Mouse (Mus musculus) hindbrain, embryonic 10.5 days (tissue): ENCODE measurements around the gene Kars. TPM values are rescaled to one million over a fixed set of nuclear protein-coding genes. Genes with fewer than 3 reads are reported as not detected.

Source experiments
- DNase-seq: peaks from one replicate; pipeline ENCODE4 v3.0.0-alpha.2; 2017; ENCODE audit warnings: low spot score
- H3K27ac ChIP-seq: fragments of 300-500 bp; sonication (generic); 2 replicates; pipeline ENCODE4 v1.5.1; 2016; ENCODE audit warnings: mild to moderate bottlenecking, moderate library complexity
- H3K27me3 ChIP-seq: fragments of 300-500 bp; sonication (generic); 2 replicates; pipeline ENCODE4 v1.6.1; 2016; ENCODE audit warnings: mild to moderate bottlenecking; ENCODE audit not compliant: poor library complexity, insufficient read depth, severe bottlenecking
- H3K36me3 ChIP-seq: fragments of 300-500 bp; sonication (generic); 2 replicates; pipeline ENCODE4 v1.6.1; 2016; ENCODE audit warnings: mild to moderate bottlenecking, moderate library complexity
- H3K4me1 ChIP-seq: fragments of 300-500 bp; sonication (generic); replicated peaks from 2 replicates; pipeline ENCODE4 v1.6.1; 2016; ENCODE audit warnings: mild to moderate bottlenecking
- H3K4me3 ChIP-seq: fragments of 300-500 bp; sonication (generic); 2 replicates; pipeline ENCODE4 v1.5.1; 2016; ENCODE audit warnings: mild to moderate bottlenecking, moderate library complexity
- H3K9me3 ChIP-seq: fragments of 300-500 bp; sonication (generic); 2 replicates; pipeline ENCODE4 v1.6.1; 2016; ENCODE audit warnings: mild to moderate bottlenecking, moderate library complexity
- WGBS: fragments of 180-500 bp; shearing (Covaris S2); methylation state at CpG from one replicate; pipeline ENCODE4 v1.1.7; 2016; 5-methylcytosine and 5-hydroxymethylcytosine counted together
- polyA plus RNA-seq: library from polyadenylated mRNA; unstranded; fragments of >200 nt; fragmentation: Nextera tagmentation; extraction: Ambion mirVana; gene quantifications from 2 replicates; pipeline ENCODE4 v1.2.1, GENCODE M21; 2016

Gene Kars
- polyA plus RNA-seq, 1 experiment from 2014 or later = 216 TPM

GRCm38 (mm10) chr8:111974138-111974537, 37.0 kb downstream of the Kars start:
- Histone ChIP-seq H3K27ac (no peak overlapping the region), H3K27me3 (no peaks in the 10 kb centered on the region), H3K9me3 (peaks cover 12% of the 10 kb centered on the region), H3K36me3 (peaks cover 86% of the 10 kb centered on the region), H3K4me1 (no peaks in the 10 kb centered on the region), H3K4me3 (no peak overlapping the region)
- WGBS = 96% methylated on average over 12 of the region's 12 CpGs
- no peak for DNase-seq

- Histone ChIP-seq H3K9me3 (peaks cover 8% of the 10 kb centered on the region), H3K27ac (no peak overlapping the region), H3K27me3 (no peaks in the 10 kb centered on the region), H3K4me1 (no peaks in the 10 kb centered on the region), H3K4me3 (no peak overlapping the region), H3K36me3 (peaks cover 64% of the 10 kb centered on the region)
- 39% methylated on average over 5 of the region's 5 CpGs for WGBS
- DNase-seq = no peak
These were observed 42.1 kb downstream of the Kars start for GRCm38 (mm10) chr8:111968991-111969390.

GRCm38 (mm10) chr8:111968541-111968940, 42.6 kb downstream of the Kars start:
- Histone ChIP-seq H3K36me3 (peaks cover 60% of the 10 kb centered on the region), H3K4me3 (no peak overlapping the region), H3K9me3 (peaks cover 3% of the 10 kb centered on the region), H3K27me3 (no peaks in the 10 kb centered on the region), H3K4me1 (peaks cover 4% of the 10 kb centered on the region), H3K27ac (no peak overlapping the region)
- WGBS = 87% methylated on average over 10 of the region's 10 CpGs
- DNase-seq = no peak

- 81% methylated on average over 5 of the region's 5 CpGs for WGBS
- no peaks in the 10 kb centered on the region for H3K27me3 ChIP-seq
- H3K36me3 ChIP-seq = peaks cover 50% of the 10 kb centered on the region
- no peak overlapping the region for H3K4me3 ChIP-seq
- no peak overlapping the region for H3K27ac ChIP-seq
- peaks cover 12% of the 10 kb centered on the region for H3K4me1 ChIP-seq
- no peaks in the 10 kb centered on the region for H3K9me3 ChIP-seq
- no peak for DNase-seq
These were observed 43.8 kb downstream of the Kars start for GRCm38 (mm10) chr8:111967246-111967870.

- Histone ChIP-seq H3K4me3 (no peak overlapping the region), H3K27ac (no peak overlapping the region), H3K27me3 (no peaks in the 10 kb centered on the region), H3K9me3 (no peaks in the 10 kb centered on the region), H3K36me3 (peaks cover 41% of the 10 kb centered on the region), H3K4me1 (peaks cover 12% of the 10 kb centered on the region)
- no peak for DNase-seq
- 86% methylated on average over 7 of the region's 7 CpGs for WGBS
These were observed 46.1 kb downstream of the Kars start for GRCm38 (mm10) chr8:111964849-111965561.

- peaks cover 12% of the 10 kb centered on the region for H3K4me1 ChIP-seq
- WGBS = 55% methylated on average over 5 of the region's 5 CpGs
- H3K27ac ChIP-seq = no peak overlapping the region
- H3K9me3 ChIP-seq = no peaks in the 10 kb centered on the region
- DNase-seq = no peak
- H3K4me3 ChIP-seq = no peak overlapping the region
- H3K27me3 ChIP-seq = no peaks in the 10 kb centered on the region
- H3K36me3 ChIP-seq = peaks cover 45% of the 10 kb centered on the region
These were observed 46.8 kb downstream of the Kars start for GRCm38 (mm10) chr8:111964351-111964750.

GRCm38 (mm10) chr8:111963546-111963945, 47.6 kb downstream of the Kars start:
- DNase-seq = no peak
- peaks cover 12% of the 10 kb centered on the region for H3K4me1 ChIP-seq
- no peaks in the 10 kb centered on the region for H3K27me3 ChIP-seq

GRCm38 (mm10) chr8:111963091-111963490, 48.0 kb downstream of the Kars start:
- Histone ChIP-seq H3K27me3 (no peaks in the 10 kb centered on the region), H3K27ac (no peak overlapping the region; the same call in 1 of the 2 replicates), H3K4me1 (peaks cover 12% of the 10 kb centered on the region), H3K4me3 (no peak overlapping the region), H3K9me3 (no peaks in the 10 kb centered on the region), H3K36me3 (peaks cover 45% of the 10 kb centered on the region)
- DNase-seq = no peak
- WGBS = 67% methylated on average over 10 of the region's 10 CpGs

More at GRCm38 (mm10) chr8:111963546-111963945, 47.6 kb downstream of the Kars start:
- H3K36me3 ChIP-seq = peaks cover 45% of the 10 kb centered on the region
- no peak overlapping the region; the same call in 1 of the 2 replicates for H3K27ac ChIP-seq
- no peak overlapping the region for H3K4me3 ChIP-seq
- H3K9me3 ChIP-seq = no peaks in the 10 kb centered on the region
- WGBS = 77% methylated on average over 4 of the region's 4 CpGs

GRCm38 (mm10) chr8:111962589-111962988, 48.5 kb downstream of the Kars start:
- no peaks in the 10 kb centered on the region for H3K27me3 ChIP-seq
- peaks cover 45% of the 10 kb centered on the region for H3K36me3 ChIP-seq
- H3K9me3 ChIP-seq = no peaks in the 10 kb centered on the region
- H3K4me3 ChIP-seq = no peak overlapping the region
- no peak for DNase-seq
- peaks cover 12% of the 10 kb centered on the region for H3K4me1 ChIP-seq
- H3K27ac ChIP-seq = no peak overlapping the region
- WGBS = 88% methylated on average over 1 of the region's 1 CpGs

GRCm38 (mm10) chr8:111961330-111961729, 49.8 kb downstream of the Kars start:
- WGBS = 71% methylated on average over 3 of the region's 3 CpGs
- H3K9me3 ChIP-seq = no peaks in the 10 kb centered on the region
- no peak for DNase-seq
- no peaks in the 10 kb centered on the region for H3K27me3 ChIP-seq
- H3K4me1 ChIP-seq = peaks cover 12% of the 10 kb centered on the region
- peaks cover 45% of the 10 kb centered on the region for H3K36me3 ChIP-seq
- H3K4me3 ChIP-seq = no peak overlapping the region
- no peak overlapping the region for H3K27ac ChIP-seq

- H3K36me3 ChIP-seq = peaks cover 51% of the 10 kb centered on the region
- no peaks in the 10 kb centered on the region for H3K9me3 ChIP-seq
- H3K4me3 ChIP-seq = no peak overlapping the region
- WGBS = 72% methylated on average over 15 of the region's 15 CpGs
- no peaks in the 10 kb centered on the region for H3K27me3 ChIP-seq
- DNase-seq = no peak
- no peak overlapping the region for H3K27ac ChIP-seq
- H3K4me1 ChIP-seq = peaks cover 12% of the 10 kb centered on the region
These were observed 50.4 kb downstream of the Kars start for GRCm38 (mm10) chr8:111960591-111961321.

- 95% methylated on average over 2 of the region's 2 CpGs for WGBS
- Histone ChIP-seq H3K9me3 (no peaks in the 10 kb centered on the region), H3K27me3 (no peaks in the 10 kb centered on the region), H3K36me3 (peaks cover 82% of the 10 kb centered on the region), H3K4me1 (no peaks in the 10 kb centered on the region), H3K27ac (no peak overlapping the region), H3K4me3 (no peak overlapping the region)
- DNase-seq = no peak
These were observed 53.9 kb downstream of the Kars start for GRCm38 (mm10) chr8:111957231-111957630.

GRCm38 (mm10) chr8:111955879-111956278, 55.2 kb downstream of the Kars start:
- WGBS = 95% methylated on average over 5 of the region's 5 CpGs
- Histone ChIP-seq H3K36me3 (peaks cover 89% of the 10 kb centered on the region), H3K27ac (no peak overlapping the region), H3K27me3 (no peaks in the 10 kb centered on the region), H3K4me1 (no peaks in the 10 kb centered on the region), H3K4me3 (no peak overlapping the region), H3K9me3 (no peaks in the 10 kb centered on the region)
- DNase-seq = no peak
